Mouse (Mus musculus) adrenal gland, adult 18-20 months (tissue): ENCODE results near the gene Tmem169. TPM values are rescaled to one million over a fixed set of nuclear protein-coding genes. Genes with fewer than 3 reads are reported as not detected.
"Not testable (repeated sequence)": the region's sequence is repeated elsewhere in the genome, so short reads cannot be mapped to it uniquely, and the experiment has no call there.

ENCODE experiments used
- DNase-seq, 2 experiments: peaks; one replicate each; pipeline ENCODE4 v3.0.0; 2021 to 2022; ENCODE audit warnings: low spot score in 2 of 2
- long read RNA-seq, 2 experiments: library from polyadenylated mRNA; stranded (forward); transcript quantifications; one replicate each; pipeline ENCODE4 v2.0.0; 2021
- total RNA-seq, 2 experiments: library from RNA; stranded (reverse); gene quantifications; 1 replicate in 1 of 2; 2 replicates in 1 of 2; pipeline ENCODE4 v1.2.3; 2021

The Tmem169 gene
- total RNA-seq, result under 1 TPM; 0.33 to 0.48 TPM
- long read RNA-seq, experiment 1, partial matches to known transcripts, result 0 of 1 reads
- long read RNA-seq, experiment 1, other reads (novel, unspliced or antisense), result 0 of 1 reads
- long read RNA-seq, experiment 2, partial matches to known transcripts, result 1 of 3 reads
- long read RNA-seq, experiment 2, other reads (novel, unspliced or antisense), result 0 of 3 reads

DNA sequence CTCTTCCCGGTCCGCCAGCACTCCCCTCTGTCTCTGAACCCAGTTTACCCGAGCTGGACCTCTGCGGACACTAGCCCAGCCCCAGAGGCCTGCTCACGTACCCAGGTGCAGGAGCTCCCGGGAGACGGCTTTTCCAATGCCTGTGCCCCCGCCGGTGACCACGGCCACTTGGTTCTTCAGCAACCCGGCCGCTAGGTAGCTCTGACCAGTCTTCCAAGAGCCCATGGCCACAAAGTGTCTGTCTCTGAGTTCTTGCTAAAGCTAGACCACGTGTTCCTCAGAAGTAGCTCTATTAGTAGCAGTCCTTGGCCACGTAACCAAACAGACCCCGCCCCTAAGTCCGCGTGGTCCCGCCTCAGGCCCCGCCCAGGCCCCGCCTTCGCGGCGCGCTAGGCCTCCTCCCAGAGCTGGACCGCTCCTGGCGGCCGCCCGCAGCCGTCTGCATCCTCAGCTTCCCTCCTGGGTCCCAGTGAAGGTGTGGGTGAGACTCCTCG lies at the start of gene Tmem169, which contains the start of gene Pecr:
TSS of gene Tmem169 (plus strand) at position 378 of the 494 bp plus-strand sequence.
TSS of gene Pecr (minus strand) at position 323 of the 494 bp plus-strand sequence.
- peak; percentile 96 for DNase-seq

GRCm38 (mm10) chr1:72236363-72237006 lies 47.7 kb upstream of the Tmem169 start:
- peak; percentile 65 to 66 for DNase-seq

DNA sequence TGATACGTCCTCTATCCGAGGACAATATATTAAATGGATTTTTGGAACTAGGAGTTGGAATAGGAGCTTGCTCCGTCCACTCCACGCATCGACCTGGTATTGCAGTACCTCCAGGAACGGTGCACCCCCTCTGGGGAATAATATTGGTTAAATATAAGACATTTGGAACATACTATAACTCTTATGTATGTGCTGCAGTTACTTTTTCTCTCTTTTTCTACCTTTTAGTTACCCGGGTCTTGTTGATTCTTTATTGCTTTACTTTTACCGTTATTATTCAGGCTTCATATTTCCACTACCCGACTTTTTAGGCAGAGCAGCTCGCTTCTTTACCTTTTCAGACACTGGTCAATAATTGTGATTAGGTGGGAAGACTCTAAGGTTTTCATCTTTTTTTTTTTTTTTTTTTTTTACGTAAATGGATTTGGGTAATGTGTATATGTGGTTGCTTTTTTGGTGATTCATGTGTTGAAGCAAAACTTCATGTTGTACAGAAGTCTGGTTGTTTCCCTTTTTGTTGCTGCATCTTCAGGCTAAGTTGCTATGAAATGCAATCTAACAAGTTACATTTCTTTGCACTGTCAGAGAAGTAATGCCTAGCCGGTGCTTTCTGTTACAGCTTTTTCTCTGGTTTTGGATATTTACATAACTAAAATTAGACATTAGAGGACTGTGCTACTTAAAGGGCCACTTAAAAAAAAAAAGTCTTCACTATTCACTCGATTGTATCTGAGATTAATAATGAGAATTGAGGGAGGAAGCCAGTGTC lies 47.0 kb upstream of the Tmem169 start:
- DNase-seq, result no peak

DNA sequence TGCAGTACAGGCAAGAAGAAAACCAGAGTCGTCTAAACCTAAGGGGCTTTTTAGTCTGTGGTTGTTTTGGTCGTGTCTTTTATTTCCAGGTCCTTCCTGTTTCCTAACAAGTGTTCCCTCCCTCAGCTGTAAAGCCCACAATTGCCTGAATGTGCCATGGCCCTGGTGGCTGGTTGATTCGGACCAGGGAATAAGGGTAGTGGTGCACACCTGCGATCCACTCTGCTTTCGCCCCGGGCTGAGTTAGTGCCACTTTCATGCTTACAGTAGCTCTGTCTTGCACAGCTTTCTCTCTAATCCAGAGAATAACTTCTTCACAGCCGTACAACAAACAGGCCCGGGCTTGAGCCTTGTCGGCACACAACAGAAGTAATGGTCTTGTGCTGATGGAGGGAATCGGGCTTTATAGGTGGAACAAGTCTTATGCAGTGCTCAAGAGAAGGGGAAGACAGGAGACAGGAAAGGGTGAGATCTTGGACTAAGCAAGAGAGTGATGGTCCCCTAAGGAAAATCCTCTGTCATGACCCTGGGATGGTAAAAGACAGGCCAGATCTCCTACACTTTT lies 46.1 kb upstream of the Tmem169 start:
- no peak for DNase-seq

DNA sequence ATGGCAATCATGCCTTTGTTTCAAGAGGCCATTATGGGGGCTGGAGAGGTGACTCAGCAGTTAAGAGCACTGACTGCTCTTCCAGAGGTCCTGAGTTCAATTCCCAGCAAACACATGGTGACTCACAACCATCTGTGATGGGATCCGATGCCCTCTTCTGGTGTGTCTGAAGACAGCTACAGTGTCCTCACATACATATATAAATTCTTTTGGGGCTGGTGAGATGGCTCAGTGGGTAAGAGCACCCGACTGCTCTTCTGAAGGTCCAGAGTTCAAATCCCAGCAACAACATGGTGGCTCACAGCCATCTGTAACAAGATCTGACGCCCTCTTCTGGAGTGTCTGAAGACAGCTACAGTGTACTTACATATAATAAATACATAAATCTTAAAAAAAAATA lies 45.1 kb upstream of the Tmem169 start:
- DNase-seq, result not testable (repeated sequence)

- no peak for DNase-seq
These were observed 41.5 kb upstream of the Tmem169 start for GRCm38 (mm10) chr1:72242581-72243143.

GRCm38 (mm10) chr1:72243656-72244316 lies 40.4 kb upstream of the Tmem169 start:
- peak; percentile 95 to 97 for DNase-seq

- DNase-seq, result no peak
These were observed 39.7 kb upstream of the Tmem169 start for GRCm38 (mm10) chr1:72244317-72245036.

- DNase-seq, result not testable (repeated sequence)
These were observed 35.9 kb upstream of the Tmem169 start for GRCm38 (mm10) chr1:72248226-72248737.

DNA sequence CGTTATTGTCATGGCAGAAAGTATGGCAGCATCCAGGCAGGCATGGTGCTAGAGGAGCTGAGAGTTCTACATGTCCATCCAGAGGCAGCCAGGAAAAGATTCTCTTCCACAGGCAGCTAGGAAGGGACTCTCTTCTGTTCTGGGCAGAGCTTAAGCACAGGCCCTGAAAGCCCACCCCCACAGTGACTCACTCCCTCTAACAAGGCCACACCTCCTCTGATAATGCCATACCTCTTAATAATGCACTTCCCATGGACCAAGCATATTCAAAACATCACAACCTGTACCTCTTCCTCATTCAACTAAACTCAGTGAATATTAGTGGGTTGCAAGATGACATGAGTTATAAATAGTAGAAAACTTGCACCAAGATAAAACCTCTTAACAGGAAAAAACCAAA lies 32.4 kb upstream of the Tmem169 start:
- no peak for DNase-seq

- peak in 1 of 2 experiments; percentile 15 for DNase-seq
These were observed 30.2 kb upstream of the Tmem169 start for GRCm38 (mm10) chr1:72253881-72254491.

DNA sequence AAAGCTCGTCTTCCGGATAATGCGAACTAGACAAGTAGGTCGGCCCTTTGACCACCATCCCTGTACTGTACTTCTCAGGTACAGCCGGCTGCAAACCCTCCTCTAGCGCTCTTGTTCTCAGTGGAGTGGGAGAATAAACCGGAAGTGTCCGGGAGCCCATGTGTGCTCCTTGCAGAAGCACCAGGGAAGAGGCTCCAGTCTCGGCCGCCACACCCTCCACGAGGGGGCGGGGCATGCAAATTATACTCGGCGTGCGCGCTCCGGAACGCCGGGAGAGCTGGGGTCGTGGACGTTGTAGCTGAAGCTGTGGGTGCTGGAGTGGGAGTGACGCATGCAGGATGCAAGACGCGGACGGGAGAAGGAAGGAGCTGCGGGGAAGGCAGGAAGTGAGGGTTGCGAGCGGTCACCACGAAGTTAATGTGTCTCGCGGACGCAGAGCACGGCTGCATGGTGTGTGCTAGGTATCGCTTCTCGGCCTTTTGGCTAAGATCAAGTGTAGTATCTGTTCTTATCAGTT lies 29.6 kb upstream of the Tmem169 start:
- DNase-seq, result peak; percentile 87 to 90

DNA sequence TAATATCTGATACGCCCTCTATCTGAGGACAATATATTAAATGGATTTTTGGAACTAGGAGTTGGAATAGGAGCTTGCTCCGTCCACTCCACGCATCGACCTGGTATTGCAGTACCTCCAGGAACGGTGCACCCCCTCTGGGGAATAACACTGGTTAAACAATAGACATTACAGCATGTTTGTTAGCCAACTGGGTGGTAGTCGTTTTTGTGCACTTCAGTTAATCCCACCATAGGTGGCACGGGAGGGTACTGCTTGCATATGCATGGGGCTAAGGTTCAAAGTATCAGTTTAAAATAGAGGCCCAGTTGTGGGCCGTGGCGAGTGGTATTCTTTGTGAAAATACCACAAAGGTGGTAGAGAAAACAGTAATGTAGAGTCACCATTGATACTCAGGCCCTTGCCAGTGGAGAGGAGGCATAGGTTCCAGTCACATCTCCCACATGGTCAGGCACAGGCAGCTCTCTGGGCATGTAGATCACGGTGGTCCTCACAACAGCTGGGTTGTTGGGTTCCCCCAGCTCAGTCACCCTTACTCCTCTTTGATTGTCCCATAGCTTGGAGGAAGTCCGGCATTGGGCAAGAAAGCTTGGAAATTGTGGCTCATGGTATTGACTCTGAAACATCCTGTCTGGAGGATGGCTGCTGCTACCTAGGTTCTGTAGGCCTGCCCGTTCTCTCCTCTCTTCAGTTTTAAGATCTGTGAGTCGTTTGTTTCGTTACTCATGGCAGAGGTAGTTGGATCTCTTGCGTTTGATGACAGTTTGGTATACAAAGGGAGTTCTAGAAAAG lies 28.9 kb upstream of the Tmem169 start:
- DNase-seq, result peak in 1 of 2 experiments; percentile 18

GRCm38 (mm10) chr1:72255854-72256175 lies 28.4 kb upstream of the Tmem169 start:
- DNase-seq, result no peak

- no peak for DNase-seq
These were observed 27.6 kb upstream of the Tmem169 start for GRCm38 (mm10) chr1:72256381-72257256.

DNA sequence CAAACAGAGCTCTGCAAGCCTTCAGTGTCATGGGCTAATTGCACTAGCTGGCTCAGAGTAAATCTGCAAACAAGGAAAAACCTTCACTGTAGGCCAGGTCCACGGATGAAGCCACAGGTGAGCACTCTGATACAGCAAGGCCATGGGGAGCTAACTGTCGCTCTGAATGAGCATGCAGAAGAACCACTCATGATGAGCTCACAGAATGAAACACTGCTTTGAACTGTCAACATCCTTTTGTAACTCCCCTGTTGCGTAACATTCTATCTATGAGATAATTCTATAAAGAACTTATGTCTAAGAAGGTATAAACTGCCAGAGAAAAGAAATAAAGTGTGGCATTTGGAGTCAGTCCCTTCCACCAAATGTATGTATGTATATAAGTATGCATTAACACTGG lies 21.1 kb upstream of the Tmem169 start:
- no peak for DNase-seq

DNA sequence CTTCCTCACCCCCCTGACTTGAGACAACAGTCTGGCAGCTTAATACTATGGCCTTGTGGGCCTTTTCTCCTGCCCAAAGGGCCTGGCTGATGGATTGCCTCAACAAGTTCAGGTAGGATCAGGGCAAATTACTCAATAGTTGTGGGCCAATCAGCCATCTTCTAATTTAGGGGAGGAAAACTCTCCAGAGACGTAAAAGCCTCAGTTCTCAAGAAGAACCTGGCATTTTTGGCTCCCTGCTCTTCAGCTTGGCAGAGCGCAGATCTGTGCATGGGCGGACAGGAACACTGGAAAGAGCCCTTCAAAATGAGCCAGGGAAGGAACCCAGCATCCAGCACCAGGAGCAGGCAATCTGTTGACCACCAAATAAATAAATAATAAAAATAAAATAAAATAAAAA lies 6.1 kb upstream of the Tmem169 start:
- no peak for DNase-seq
